Mouse (Mus musculus): ENCODE results near the gene Abhd15. TPM values are rescaled to one million over a fixed set of nuclear protein-coding genes. Genes with fewer than 3 reads are reported as not detected.

Abhd15 gene
- polyA plus RNA-seq, 1 experiment, result 3.7 TPM

GRCm38 (mm10) chr11:77476216-77476615 is 38.7 kb upstream of the Abhd15 start:
- WGBS, result 75% methylated on average over 14 of the region's 14 CpGs
- no peak overlapping the region for H3K27ac ChIP-seq (ENCODE audit: insufficient read depth, low read depth, low read length)
- no peak for TF ChIP-seq CTCF (IDR thresholded peaks at IDR 0.05; ENCODE audit: extremely low read depth, insufficient read length, insufficient replicate concordance, low read depth, low read length)
- TF ChIP-seq POLR2A (IDR thresholded peaks at IDR 0.05; ENCODE audit: low read depth, low read length), result no peak

GRCm38 (mm10) chr11:77476895-77477294 is 38.0 kb upstream of the Abhd15 start:
- H3K4me3 ChIP-seq (ENCODE audit: low read depth, low read length), result peak overlapping the region; percentile 10; the same call in 1 of the 2 replicates
- H3K36me3 ChIP-seq (ENCODE audit: control insufficient read depth, insufficient read depth, low read length), result no peaks in the 10 kb centered on the region
- H3K4me1 ChIP-seq (ENCODE audit: control insufficient read depth, insufficient read depth, insufficient read length, low read length), result peaks cover 13% of the 10 kb centered on the region
- TF ChIP-seq CTCF (IDR thresholded peaks at IDR 0.05; ENCODE audit: extremely low read depth, insufficient read length, insufficient replicate concordance, low read depth, low read length) (no peak), POLR2A (IDR thresholded peaks at IDR 0.05; ENCODE audit: low read depth, low read length) (no peak)
- WGBS, result 34% methylated on average over 6 of the region's 6 CpGs
- H3K27ac ChIP-seq (ENCODE audit: insufficient read depth, low read depth, low read length), result no peak overlapping the region
- H3K27me3 ChIP-seq (ENCODE audit: control insufficient read depth, insufficient read depth, low read length), result no peaks in the 10 kb centered on the region

More at GRCm38 (mm10) chr11:77476216-77476615, 38.7 kb upstream of the Abhd15 start:
- Histone ChIP-seq H3K4me3 (ENCODE audit: low read depth, low read length) (no peak overlapping the region), H3K36me3 (ENCODE audit: control insufficient read depth, insufficient read depth, low read length) (no peaks in the 10 kb centered on the region), H3K4me1 (ENCODE audit: control insufficient read depth, insufficient read depth, insufficient read length, low read length) (peaks cover 13% of the 10 kb centered on the region), H3K27me3 (ENCODE audit: control insufficient read depth, insufficient read depth, low read length) (no peaks in the 10 kb centered on the region)

GRCm38 (mm10) chr11:77483043-77483442 is 31.9 kb upstream of the Abhd15 start:
- H3K27ac ChIP-seq (ENCODE audit: insufficient read depth, low read depth, low read length), result no peak overlapping the region
- H3K27me3 ChIP-seq (ENCODE audit: control insufficient read depth, insufficient read depth, low read length), result no peaks in the 10 kb centered on the region
- TF ChIP-seq CTCF (IDR thresholded peaks at IDR 0.05; ENCODE audit: extremely low read depth, insufficient read length, insufficient replicate concordance, low read depth, low read length) (no peak), POLR2A (IDR thresholded peaks at IDR 0.05; ENCODE audit: low read depth, low read length) (no peak)
- H3K4me3 ChIP-seq (ENCODE audit: low read depth, low read length), result no peak overlapping the region
- no peaks in the 10 kb centered on the region for H3K4me1 ChIP-seq (ENCODE audit: control insufficient read depth, insufficient read depth, insufficient read length, low read length)
- 53% methylated on average over 3 of the region's 3 CpGs for WGBS
- H3K36me3 ChIP-seq (ENCODE audit: control insufficient read depth, insufficient read depth, low read length), result no peaks in the 10 kb centered on the region

- Histone ChIP-seq H3K4me1 (ENCODE audit: control insufficient read depth, insufficient read depth, insufficient read length, low read length) (no peaks in the 10 kb centered on the region), H3K27me3 (ENCODE audit: control insufficient read depth, insufficient read depth, low read length) (no peaks in the 10 kb centered on the region), H3K4me3 (ENCODE audit: low read depth, low read length) (no peak overlapping the region), H3K36me3 (ENCODE audit: control insufficient read depth, insufficient read depth, low read length) (no peaks in the 10 kb centered on the region), H3K27ac (ENCODE audit: insufficient read depth, low read depth, low read length) (no peak overlapping the region)
- TF ChIP-seq CTCF (IDR thresholded peaks at IDR 0.05; ENCODE audit: extremely low read depth, insufficient read length, insufficient replicate concordance, low read depth, low read length) (no peak), POLR2A (IDR thresholded peaks at IDR 0.05; ENCODE audit: low read depth, low read length) (no peak)
- WGBS, result 41% methylated on average over 11 of the region's 11 CpGs
Measured at GRCm38 (mm10) chr11:77483510-77484255, 31.2 kb upstream of the Abhd15 start.

GRCm38 (mm10) chr11:77485229-77485628 is 29.7 kb upstream of the Abhd15 start:
- no peak overlapping the region for H3K27ac ChIP-seq (ENCODE audit: insufficient read depth, low read depth, low read length)
- no peaks in the 10 kb centered on the region for H3K27me3 ChIP-seq (ENCODE audit: control insufficient read depth, insufficient read depth, low read length)
- no peaks in the 10 kb centered on the region for H3K36me3 ChIP-seq (ENCODE audit: control insufficient read depth, insufficient read depth, low read length)
- no peak for TF ChIP-seq POLR2A (IDR thresholded peaks at IDR 0.05; ENCODE audit: low read depth, low read length)
- WGBS, result 78% methylated on average over 6 of the region's 6 CpGs
- no peak overlapping the region for H3K4me3 ChIP-seq (ENCODE audit: low read depth, low read length)
- H3K4me1 ChIP-seq (ENCODE audit: control insufficient read depth, insufficient read depth, insufficient read length, low read length), result peaks cover 6% of the 10 kb centered on the region

- peaks cover 11% of the 10 kb centered on the region for H3K4me1 ChIP-seq (ENCODE audit: control insufficient read depth, insufficient read depth, insufficient read length, low read length)
- H3K4me3 ChIP-seq (ENCODE audit: low read depth, low read length), result no peak overlapping the region
- H3K27me3 ChIP-seq (ENCODE audit: control insufficient read depth, insufficient read depth, low read length), result no peaks in the 10 kb centered on the region
- WGBS, result 62% methylated on average over 5 of the region's 5 CpGs
- no peaks in the 10 kb centered on the region for H3K36me3 ChIP-seq (ENCODE audit: control insufficient read depth, insufficient read depth, low read length)
- no peak overlapping the region for H3K27ac ChIP-seq (ENCODE audit: insufficient read depth, low read depth, low read length)
- no peak for TF ChIP-seq CTCF (IDR thresholded peaks at IDR 0.05; ENCODE audit: extremely low read depth, insufficient read length, insufficient replicate concordance, low read depth, low read length)
- TF ChIP-seq POLR2A (IDR thresholded peaks at IDR 0.05; ENCODE audit: low read depth, low read length), result no peak
Measured at GRCm38 (mm10) chr11:77486798-77487197, 28.1 kb upstream of the Abhd15 start.

GRCm38 (mm10) chr11:77488771-77489581 is 25.9 kb upstream of the Abhd15 start:
- TF ChIP-seq CTCF (IDR thresholded peaks at IDR 0.05; ENCODE audit: extremely low read depth, insufficient read length, insufficient replicate concordance, low read depth, low read length) (no peak), POLR2A (IDR thresholded peaks at IDR 0.05; ENCODE audit: low read depth, low read length) (no peak)
- Histone ChIP-seq H3K4me3 (ENCODE audit: low read depth, low read length) (peak overlapping the region; percentile 63), H3K27ac (ENCODE audit: insufficient read depth, low read depth, low read length) (no peak overlapping the region), H3K27me3 (ENCODE audit: control insufficient read depth, insufficient read depth, low read length) (no peaks in the 10 kb centered on the region), H3K4me1 (ENCODE audit: control insufficient read depth, insufficient read depth, insufficient read length, low read length) (peaks cover 13% of the 10 kb centered on the region), H3K36me3 (ENCODE audit: control insufficient read depth, insufficient read depth, low read length) (no peaks in the 10 kb centered on the region)
- WGBS, result 5% methylated on average over 55 of the region's 55 CpGs

All from small intestine, adult 2 months (tissue).